Mouse (Mus musculus): ENCODE data around the gene Adam11.

DNA sequence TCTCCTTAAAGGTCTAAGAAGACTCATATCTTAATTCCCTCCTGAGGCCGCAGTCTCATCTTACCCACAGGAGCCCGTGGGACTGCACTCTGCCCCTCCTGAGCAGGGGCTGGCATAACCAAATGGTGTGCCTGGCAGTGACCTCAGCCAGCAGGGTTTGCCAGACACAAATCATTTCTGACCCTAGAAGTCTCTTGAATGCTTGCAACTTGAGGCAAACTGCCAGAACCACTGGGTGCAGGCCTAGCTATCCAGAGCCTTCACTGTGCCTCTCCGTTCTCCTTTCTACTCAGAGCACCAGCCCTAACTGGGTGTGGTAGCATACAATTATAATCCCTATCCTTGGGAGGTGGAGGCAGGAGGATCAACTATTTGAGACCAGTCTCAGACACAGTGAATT lies 16.5 kb upstream of the Adam11 start:
- TF ChIP-seq CTCF (IDR thresholded peaks at IDR 0.05; ENCODE audit: insufficient read depth, low read length) (no peak), POLR2A (IDR thresholded peaks at IDR 0.05; ENCODE audit: borderline replicate concordance, extremely low read depth, low read depth, low read length) (no peak)

All from lung, adult 2 months (tissue).